Mouse (Mus musculus) olfactory bulb, adult 2 months (tissue): ENCODE data around the gene Fam136a. TPM values are rescaled to one million over a fixed set of nuclear protein-coding genes. Genes with fewer than 3 reads are reported as not detected.
A peak's percentile ranks its signal among the peaks of the same experiment; 100 is the strongest.

Source experiments
- H3K27ac ChIP-seq: fragments of 200-500 bp; 2 replicates; pipeline ENCODE4 v1.5.1; 2012; ENCODE audit warnings: low read depth, low read length; ENCODE audit not compliant: insufficient read depth
- H3K4me1 ChIP-seq: fragments of 200-500 bp; 2 replicates; pipeline ENCODE4 v1.6.1; 2012; ENCODE audit warnings: low read length; ENCODE audit not compliant: control insufficient read depth, insufficient read depth
- H3K4me3 ChIP-seq: fragments of 200-500 bp; 2 replicates; pipeline ENCODE4 v1.5.1; 2012; ENCODE audit warnings: mild to moderate bottlenecking, low read depth, low read length, moderate library complexity; ENCODE audit not compliant: insufficient read depth
- CTCF ChIP-seq: fragments of 200-500 bp; IDR thresholded peaks from 2 replicates; pipeline ENCODE4 v1.5.1; 2012; ENCODE audit warnings: low read depth, mild to moderate bottlenecking, low read length, moderate library complexity; ENCODE audit not compliant: insufficient read depth
- POLR2A ChIP-seq: fragments of 200-500 bp; IDR thresholded peaks from 2 replicates; pipeline ENCODE4 v1.6.1; 2012; ENCODE audit warnings: mild to moderate bottlenecking, low read depth, low read length, moderate library complexity; ENCODE audit not compliant: insufficient read depth
- WGBS: fragments of 180-500 bp; shearing (Covaris S2); methylation state at CpG from one replicate; pipeline ENCODE4 v1.1.7; 2018; 5-methylcytosine and 5-hydroxymethylcytosine counted together
- polyA plus RNA-seq: library from polyadenylated mRNA; stranded (reverse); fragments of >200 nt; gene quantifications from 2 replicates; pipeline ENCODE4 v1.2.4, GENCODE M21; 2012; ENCODE audit warnings: low replicate concordance; ENCODE audit not compliant: missing spikeins, insufficient read depth, insufficient read length

Gene Fam136a
- polyA plus RNA-seq, 1 experiment: not detected

- WGBS: 84% methylated on average over 2 of the region's 2 CpGs
- Histone ChIP-seq H3K4me1 (peaks cover 4% of the 10 kb centered on the region), H3K27ac (no peak overlapping the region), H3K4me3 (no peak overlapping the region)
- TF ChIP-seq POLR2A: no peak
These were observed 34.5 kb downstream of the Fam136a start for GRCm38 (mm10) chr6:86399995-86400394.

- TF ChIP-seq CTCF (no peak), POLR2A (no peak)
- 4% methylated on average over 9 of the region's 9 CpGs for WGBS
- H3K27ac ChIP-seq: no peak overlapping the region
- H3K4me1 ChIP-seq: no peaks in the 10 kb centered on the region
- H3K4me3 ChIP-seq: no peak overlapping the region
These were observed 35.5 kb downstream of the Fam136a start for GRCm38 (mm10) chr6:86400972-86401371.

GRCm38 (mm10) chr6:86402681-86403607 lies 37.5 kb downstream of the Fam136a start:
- Histone ChIP-seq H3K4me1 (no peaks in the 10 kb centered on the region), H3K4me3 (no peak overlapping the region), H3K27ac (no peak overlapping the region)
- 30% methylated on average over 12 of the region's 12 CpGs for WGBS
- TF ChIP-seq POLR2A (no peak), CTCF (no peak)

GRCm38 (mm10) chr6:86403728-86404099 lies 38.3 kb downstream of the Fam136a start:
- TF ChIP-seq POLR2A (no peak), CTCF (no peak)
- no peak overlapping the region for H3K27ac ChIP-seq
- peak overlapping the region; percentile 81 for H3K4me3 ChIP-seq
- H3K4me1 ChIP-seq: no peaks in the 10 kb centered on the region
- WGBS: under 1% methylated on average over 15 of the region's 15 CpGs

- WGBS: under 1% methylated on average over 62 of the region's 62 CpGs
- Histone ChIP-seq H3K27ac (peak within 1 kb of the TSS; percentile 99), H3K4me1 (no peaks in the 10 kb centered on the region), H3K4me3 (peak within 1 kb of the TSS; percentile 81)
- TF ChIP-seq POLR2A: peak; percentile 80
- no peak for TF ChIP-seq CTCF
These were observed 38.8 kb downstream of the Fam136a start, which contains the start of gene Tia1 for GRCm38 (mm10) chr6:86404100-86404861. Gene Tia1 (plus strand): TSS chr6:86404219.

- WGBS: under 1% methylated on average over 11 of the region's 11 CpGs
These were observed 39.5 kb downstream of the Fam136a start for GRCm38 (mm10) chr6:86404996-86405395.

GRCm38 (mm10) chr6:86406306-86406705 lies 40.9 kb downstream of the Fam136a start:
- Histone ChIP-seq H3K4me1 (no peaks in the 10 kb centered on the region), H3K4me3 (no peak overlapping the region)
- TF ChIP-seq POLR2A (no peak), CTCF (no peak)

More at GRCm38 (mm10) chr6:86404996-86405395, 39.5 kb downstream of the Fam136a start:
- no peak overlapping the region for H3K27ac ChIP-seq
- no peaks in the 10 kb centered on the region for H3K4me1 ChIP-seq
- no peak for TF ChIP-seq CTCF
- no peak for TF ChIP-seq POLR2A
- H3K4me3 ChIP-seq: peak overlapping the region; percentile 81

GRCm38 (mm10) chr6:86418711-86419110 lies 53.3 kb downstream of the Fam136a start:
- no peak overlapping the region for H3K4me3 ChIP-seq
- H3K27ac ChIP-seq: no peak overlapping the region
- H3K4me1 ChIP-seq: no peaks in the 10 kb centered on the region
- 95% methylated on average over 6 of the region's 6 CpGs for WGBS
- TF ChIP-seq CTCF (no peak), POLR2A (no peak)

More at GRCm38 (mm10) chr6:86406306-86406705, 40.9 kb downstream of the Fam136a start:
- H3K27ac ChIP-seq: no peak overlapping the region

GRCm38 (mm10) chr6:86419239-86419638 lies 53.8 kb downstream of the Fam136a start:
- 87% methylated on average over 3 of the region's 3 CpGs for WGBS
- no peak overlapping the region for H3K27ac ChIP-seq
- H3K4me3 ChIP-seq: no peak overlapping the region
- TF ChIP-seq POLR2A (no peak), CTCF (no peak)
- no peaks in the 10 kb centered on the region for H3K4me1 ChIP-seq

Other genes starting within 250 kb of the Fam136a start
- not detected in 2 replicates for gene Tgfa, start 170.4 kb upstream of the Fam136a start, polyA plus RNA-seq
- gene Snrpg, start 5.7 kb downstream of the Fam136a start, polyA plus RNA-seq: not detected in 2 replicates
- not detected in 2 replicates for gene Pcyox1, start 31.5 kb downstream of the Fam136a start, polyA plus RNA-seq
- 194 and 323 TPM in 2 replicates for gene Tia1, start 38.6 kb downstream of the Fam136a start, polyA plus RNA-seq
- not detected in 2 replicates for gene Gm44790, start 61.0 kb downstream of the Fam136a start, polyA plus RNA-seq
- not detected in 2 replicates for gene C87436, start 72.7 kb downstream of the Fam136a start, polyA plus RNA-seq
- gene Pcbp1, start 160.7 kb downstream of the Fam136a start, polyA plus RNA-seq: not detected in 2 replicates